Mouse (Mus musculus) retina, embryonic 14.5 days (tissue): ENCODE results near the gene Col4a2.
A peak's percentile ranks its signal among the peaks of the same experiment; 100 is the strongest.

ENCODE experiments used
- DNase-seq: peaks from one replicate; pipeline ENCODE4 v3.0.0-alpha.2; 2015; ENCODE audit warnings: low spot score

Col4a2 gene

GRCm38 (mm10) chr8:11414304-11414703 lies 101.7 kb downstream of the Col4a2 start:
- peak; percentile 13 for DNase-seq

GRCm38 (mm10) chr8:11415089-11415488 lies 102.5 kb downstream of the Col4a2 start:
- DNase-seq = peak; percentile 41

- no peak for DNase-seq
Observed at GRCm38 (mm10) chr8:11417762-11418161, 105.2 kb downstream of the Col4a2 start.

- no peak for DNase-seq
Observed at GRCm38 (mm10) chr8:11419232-11419631, 106.6 kb downstream of the Col4a2 start.

- DNase-seq = peak; percentile 85
Observed at GRCm38 (mm10) chr8:11419645-11420044, 107.0 kb downstream of the Col4a2 start.

- peak; percentile 69 for DNase-seq
Observed at GRCm38 (mm10) chr8:11421105-11421504, 108.5 kb downstream of the Col4a2 start.

- DNase-seq = no peak
Observed at GRCm38 (mm10) chr8:11421968-11422367, 109.4 kb downstream of the Col4a2 start.

- peak; percentile 45 for DNase-seq
Observed at GRCm38 (mm10) chr8:11423091-11423490, 110.5 kb downstream of the Col4a2 start.

GRCm38 (mm10) chr8:11430688-11431087 lies 118.1 kb downstream of the Col4a2 start:
- DNase-seq = peak; percentile 42

- no peak for DNase-seq
Observed at GRCm38 (mm10) chr8:11437862-11438261, 125.3 kb downstream of the Col4a2 start.

- DNase-seq = no peak
Observed at GRCm38 (mm10) chr8:11441291-11441690, 128.7 kb downstream of the Col4a2 start.

- no peak for DNase-seq
Observed at GRCm38 (mm10) chr8:11443611-11444010, 131.0 kb downstream of the Col4a2 start.

- DNase-seq = no peak
Observed at GRCm38 (mm10) chr8:11444216-11444615, 131.6 kb downstream of the Col4a2 start.

- DNase-seq = no peak
Observed at GRCm38 (mm10) chr8:11445790-11446189, 133.2 kb downstream of the Col4a2 start.

- DNase-seq = no peak
Observed at GRCm38 (mm10) chr8:11447910-11448570, 135.4 kb downstream of the Col4a2 start.

GRCm38 (mm10) chr8:11450184-11451113 lies 137.8 kb downstream of the Col4a2 start:
- DNase-seq = peak; percentile 78

GRCm38 (mm10) chr8:11452152-11452551 lies 139.5 kb downstream of the Col4a2 start:
- DNase-seq = no peak

GRCm38 (mm10) chr8:11452559-11452958 lies 140.0 kb downstream of the Col4a2 start:
- no peak for DNase-seq

- DNase-seq = peak; percentile 55
Observed at GRCm38 (mm10) chr8:11452974-11453373, 140.4 kb downstream of the Col4a2 start.

- no peak for DNase-seq
Observed at GRCm38 (mm10) chr8:11454228-11454627, 141.6 kb downstream of the Col4a2 start.

- no peak for DNase-seq
Observed at GRCm38 (mm10) chr8:11457278-11457677, 144.7 kb downstream of the Col4a2 start.

GRCm38 (mm10) chr8:11457981-11458836 lies 145.6 kb downstream of the Col4a2 start:
- DNase-seq = no peak
